Mouse (Mus musculus) liver, embryonic 14.5 days (tissue): ENCODE data around the gene Rsu1. TPM values are rescaled to one million over a fixed set of nuclear protein-coding genes. Genes with fewer than 3 reads are reported as not detected.
"Not testable (repeated sequence)": the region's sequence is repeated elsewhere in the genome, so short reads cannot be mapped to it uniquely, and the experiment has no call there.

Experiments
- ATAC-seq: fragments of 200-750 bp; cut with Nextera tagmentation; 2 replicates; pipeline ENCODE4 v1.8.0; 2017; ENCODE audit warnings: moderate number of reproducible peaks, mild to moderate bottlenecking, moderate library complexity; ENCODE audit not compliant: insufficient read depth
- DNase-seq, 3 experiments: peaks; one replicate each; pipeline ENCODE4 v3.0.0-alpha.2; 2012 to 2013; ENCODE audit warnings: low read depth in 3 of 3, low spot score in 3 of 3
- H3K27ac ChIP-seq: fragments of 300-500 bp; sonication (generic); 2 replicates; pipeline ENCODE4 v1.5.1; 2014; ENCODE audit warnings: moderate library complexity, mild to moderate bottlenecking, control low read depth, inconsistent platforms
- H3K27me3 ChIP-seq: fragments of 300-500 bp; sonication (generic); 2 replicates; pipeline ENCODE4 v1.6.1; 2014; ENCODE audit warnings: mild to moderate bottlenecking, low read length, moderate library complexity; ENCODE audit not compliant: control insufficient read depth, insufficient read depth
- H3K36me3 ChIP-seq: fragments of 300-500 bp; sonication (generic); replicated peaks from 2 replicates; pipeline ENCODE4 v1.6.1; 2014; ENCODE audit warnings: low read depth; ENCODE audit not compliant: control insufficient read depth, insufficient read depth
- H3K4me1 ChIP-seq, 2 experiments: fragments of 200-500 bp in 1 of 2; fragments of 300-500 bp in 1 of 2; sonication (generic) in 1 of 2; replicated peaks; 2 replicates each; pipeline ENCODE4 v1.6.1; 2012 to 2014; ENCODE audit warnings: antibody characterized with exemption in 1 of 2, inconsistent platforms in 1 of 2, low read length in 1 of 2; ENCODE audit not compliant: control insufficient read depth in 2 of 2, insufficient read depth in 2 of 2
- H3K4me2 ChIP-seq: fragments of 300-500 bp; sonication (generic); 2 replicates; pipeline ENCODE4 v1.6.1; 2014; ENCODE audit warnings: low read depth, mild to moderate bottlenecking, control low read depth, moderate library complexity
- H3K4me3 ChIP-seq, 2 experiments: fragments of 200-500 bp in 1 of 2; fragments of 300-500 bp in 1 of 2; sonication (generic) in 1 of 2; 2 replicates each; pipeline ENCODE4 v1.5.1; 2012 to 2014; ENCODE audit warnings: low read depth in 2 of 2, low read length in 2 of 2, mild to moderate bottlenecking in 2 of 2, control low read depth in 1 of 2, inconsistent platforms in 1 of 2, moderate library complexity in 1 of 2; ENCODE audit not compliant: insufficient read depth in 1 of 2
- H3K9ac ChIP-seq: fragments of 300-500 bp; sonication (generic); replicated peaks from 2 replicates; pipeline ENCODE4 v1.6.1; 2014; ENCODE audit warnings: mild to moderate bottlenecking, control low read depth, moderate library complexity
- H3K9me3 ChIP-seq: fragments of 300-500 bp; sonication (generic); 2 replicates; pipeline ENCODE4 v1.6.1; 2016; ENCODE audit warnings: low read length, mixed read lengths; ENCODE audit not compliant: control insufficient read depth
- CTCF ChIP-seq: IDR thresholded peaks from 2 replicates; pipeline ENCODE4 v1.5.1; 2016; ENCODE audit warnings: antibody characterized with exemption, low read depth, control low read depth
- EP300 ChIP-seq: IDR thresholded peaks from 2 replicates; pipeline ENCODE4 v1.6.1; 2016; ENCODE audit warnings: antibody characterized with exemption, low read depth
- WGBS: fragments of 180-500 bp; shearing (Covaris S2); extraction: QIAGEN DNeasy Blood & Tissue Kit; methylation state at CpG from one replicate; pipeline ENCODE4 v1.1.7; 2014; ENCODE audit not compliant: insufficient replicate concordance; 5-methylcytosine and 5-hydroxymethylcytosine counted together
- polyA plus RNA-seq, 2 experiments: library from polyadenylated mRNA; depleted of rRNA in 1 of 2; stranded (reverse) in 1 of 2; unstranded in 1 of 2; fragments of >200 nt; fragmentation: Nextera tagmentation in 1 of 2; extraction: Ambion mirVana in 1 of 2; gene quantifications; 2 replicates each; pipeline versions ENCODE4 v1.2.1 to v1.2.3; 2012 to 2014

The Rsu1 gene
- polyA plus RNA-seq, 2 experiments = 47.8 to 58.5 TPM

DNA sequence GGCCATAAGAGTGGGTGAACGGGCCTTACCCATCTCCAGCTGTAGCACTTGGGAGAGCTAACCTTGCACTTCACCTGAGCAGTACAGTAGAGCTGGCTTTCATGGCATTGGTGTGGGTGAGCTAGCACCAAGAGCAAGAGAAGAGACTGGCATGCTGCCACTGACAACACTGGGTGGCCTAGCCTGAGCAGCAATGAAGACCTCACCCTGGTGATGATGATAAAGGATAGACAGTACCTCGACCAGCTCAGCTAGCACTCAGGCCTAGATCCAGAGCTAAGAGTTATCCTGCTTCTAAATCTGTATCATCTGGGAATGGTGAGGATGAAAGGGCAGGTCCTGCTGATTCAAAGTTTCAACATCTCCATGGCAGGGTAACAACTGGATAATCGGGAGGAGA lies 88.1 kb downstream of the Rsu1 start:
- ATAC-seq = peak; percentile 39
- TF ChIP-seq CTCF (no peak), EP300 (no peak)
- H3K27me3 ChIP-seq = no peaks in the 10 kb centered on the region
- no peak for DNase-seq
- WGBS = 61% methylated on average over 3 of the region's 3 CpGs
- no peak overlapping the region for H3K9ac ChIP-seq
- H3K4me1 ChIP-seq = peaks cover 9 to 10% of the 10 kb centered on the region in 2 experiments
- H3K4me3 ChIP-seq = no peak overlapping the region
- no peak overlapping the region for H3K4me2 ChIP-seq
- no peaks in the 10 kb centered on the region for H3K36me3 ChIP-seq
- H3K27ac ChIP-seq = no peak overlapping the region
- H3K9me3 ChIP-seq = no peaks in the 10 kb centered on the region

DNA sequence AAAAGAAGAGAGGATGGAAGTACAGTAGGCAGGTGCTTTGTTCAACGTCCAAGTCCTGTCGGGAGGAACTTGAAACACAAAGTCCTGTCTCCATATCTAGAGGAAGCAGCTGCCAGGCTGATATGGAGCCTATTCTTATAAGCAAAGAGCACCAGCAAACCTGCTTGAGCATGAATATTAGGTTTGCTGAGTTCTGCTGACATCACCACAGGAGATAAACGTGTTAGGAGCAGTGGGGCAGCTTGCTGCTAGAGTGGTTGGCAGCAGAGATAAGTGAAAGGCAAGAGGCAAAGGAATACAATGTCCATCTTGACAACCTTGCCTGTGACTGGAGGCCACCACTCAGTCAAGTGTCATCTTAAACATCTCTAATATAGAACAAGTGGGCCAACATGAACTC lies 89.3 kb downstream of the Rsu1 start:
- not testable (repeated sequence) for H3K27ac ChIP-seq, H3K27me3 ChIP-seq, H3K4me3 ChIP-seq, H3K9me3 ChIP-seq, H3K9ac ChIP-seq, H3K36me3 ChIP-seq, H3K4me2 ChIP-seq, DNase-seq
- WGBS = no CpG with 5 or more reads among the region's 3 CpGs
- H3K4me1 ChIP-seq = peaks cover 9 to 10% of the 10 kb centered on the region in 2 experiments
- ATAC-seq = peak; percentile 89

DNA sequence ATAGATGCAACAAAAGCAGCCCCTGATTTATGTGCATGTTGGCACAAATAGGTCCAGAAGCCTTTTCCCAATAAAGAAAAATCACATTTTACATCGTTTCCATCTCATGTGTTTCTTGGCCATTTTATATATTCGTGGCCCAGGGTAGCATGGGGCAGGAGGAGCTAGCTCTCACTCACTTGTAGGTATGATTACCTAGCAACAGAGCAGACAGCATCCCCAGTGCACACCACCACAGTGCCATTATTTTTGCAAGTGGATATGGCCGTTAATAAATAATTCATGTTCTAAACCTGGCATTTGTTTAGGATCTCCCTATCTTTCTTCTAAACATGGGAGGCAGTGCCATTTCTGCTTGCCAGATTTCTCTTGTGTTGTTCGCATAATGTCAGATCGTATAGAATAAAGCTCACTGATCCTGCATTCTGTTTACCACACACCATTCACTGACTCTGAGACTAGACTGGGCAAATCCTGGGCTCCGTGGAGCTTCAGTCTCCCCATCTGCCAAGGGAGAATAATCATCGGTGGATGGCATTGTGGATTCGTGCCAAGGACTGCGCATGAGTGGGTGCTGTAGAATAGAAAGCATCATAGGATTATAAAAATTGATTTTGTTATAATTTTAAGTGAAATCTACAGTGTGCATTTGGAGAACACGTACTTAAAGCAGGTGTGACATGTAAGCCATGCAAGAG lies 93.4 kb downstream of the Rsu1 start:
- H3K9ac ChIP-seq = no peak overlapping the region
- H3K27ac ChIP-seq = no peak overlapping the region
- DNase-seq = no peak
- WGBS = 79% methylated on average over 10 of the region's 10 CpGs
- no peak for ATAC-seq
- no peak overlapping the region for H3K4me2 ChIP-seq
- H3K4me3 ChIP-seq = no peak overlapping the region
- TF ChIP-seq CTCF (no peak), EP300 (no peak)
- peaks cover 5 to 6% of the 10 kb centered on the region in 2 experiments for H3K4me1 ChIP-seq
- no peaks in the 10 kb centered on the region for H3K36me3 ChIP-seq
- H3K9me3 ChIP-seq = no peaks in the 10 kb centered on the region
- no peaks in the 10 kb centered on the region for H3K27me3 ChIP-seq

DNA sequence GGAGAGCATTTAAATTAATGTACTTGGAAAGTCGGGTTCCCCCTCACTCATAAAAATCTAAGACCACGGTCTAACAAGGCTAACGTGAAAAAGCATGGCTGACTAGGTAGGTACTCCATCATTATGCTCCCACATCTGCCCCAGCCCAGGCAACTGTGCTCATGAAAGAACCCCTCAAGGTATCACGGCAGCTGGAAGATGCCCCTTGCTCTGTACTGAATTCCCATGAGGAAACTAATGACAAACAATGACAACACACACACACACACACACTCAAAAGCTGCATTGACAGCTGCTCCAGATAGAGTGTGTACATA lies 95.0 kb downstream of the Rsu1 start:
- H3K4me1 ChIP-seq = no peaks in the 10 kb centered on the region
- no peak for DNase-seq
- no peaks in the 10 kb centered on the region for H3K36me3 ChIP-seq
- H3K4me3 ChIP-seq = no peak overlapping the region
- H3K27me3 ChIP-seq = no peaks in the 10 kb centered on the region
- no peak overlapping the region for H3K9ac ChIP-seq
- H3K4me2 ChIP-seq = no peak overlapping the region
- no peak overlapping the region for H3K27ac ChIP-seq
- no peaks in the 10 kb centered on the region for H3K9me3 ChIP-seq
- 84% methylated on average over 4 of the region's 4 CpGs for WGBS
- no peak for TF ChIP-seq CTCF
- ATAC-seq = no peak

DNA sequence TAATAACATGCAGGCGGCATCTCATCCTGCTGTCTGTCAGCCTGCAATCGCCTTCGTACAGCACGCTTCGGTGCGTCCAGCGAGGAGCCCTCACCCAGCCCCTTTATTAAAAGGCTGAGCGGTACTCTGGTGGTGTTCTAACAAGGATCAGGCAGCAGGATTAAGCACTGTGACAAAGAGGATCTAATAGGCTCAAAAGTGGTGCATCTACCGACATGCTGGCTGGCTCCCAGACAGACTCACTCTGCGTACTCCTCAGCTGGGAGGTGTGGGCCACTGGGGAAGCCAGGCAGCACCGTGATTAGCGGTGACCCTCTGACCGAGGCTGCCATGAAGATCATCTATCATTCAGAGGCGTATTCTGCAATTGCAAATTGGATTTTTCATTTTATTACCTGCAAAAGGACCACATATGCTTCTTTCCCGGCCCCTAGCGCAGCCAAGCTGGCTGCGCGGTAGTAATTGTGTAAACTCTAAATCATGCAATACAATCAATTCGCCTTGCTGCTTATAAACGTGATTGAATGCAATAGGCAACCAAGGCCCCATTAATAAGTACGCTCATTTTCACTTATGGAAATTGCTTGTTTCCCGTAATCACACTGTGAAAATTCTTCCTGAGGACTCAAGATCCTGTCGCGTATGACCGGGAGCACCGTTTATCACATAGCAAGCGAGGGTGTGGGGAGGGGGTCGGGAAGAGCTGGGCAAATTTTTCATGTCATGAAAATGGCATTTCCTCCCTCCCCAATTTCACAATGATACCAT lies 95.5 kb downstream of the Rsu1 start:
- ATAC-seq (no peak), DNase-seq (no peak)
- TF ChIP-seq CTCF = no peak
- no peak for TF ChIP-seq EP300
- Histone ChIP-seq H3K9ac (no peak overlapping the region), H3K36me3 (no peaks in the 10 kb centered on the region), H3K4me3 (no peak overlapping the region), H3K27ac (no peak overlapping the region), H3K4me2 (no peak overlapping the region), H3K9me3 (no peaks in the 10 kb centered on the region), H3K4me1 (no peaks in the 10 kb centered on the region), H3K27me3 (no peaks in the 10 kb centered on the region)
- 81% methylated on average over 28 of the region's 28 CpGs for WGBS
